Mouse (Mus musculus) small intestine, adult 2 months (tissue): ENCODE results near the gene Ppil6.

Experiments used
- CTCF ChIP-seq: fragments of 200-500 bp; IDR thresholded peaks from 2 replicates; pipeline ENCODE4 v1.5.1; 2012; ENCODE audit warnings: low read depth, mild to moderate bottlenecking, control low read depth, inconsistent platforms, low read length, moderate library complexity, mixed read lengths; ENCODE audit not compliant: insufficient replicate concordance, insufficient read length; ENCODE audit errors: extremely low read depth
- POLR2A ChIP-seq: fragments of 200-500 bp; IDR thresholded peaks from 2 replicates; pipeline ENCODE4 v1.6.1; 2012; ENCODE audit warnings: low read depth, mild to moderate bottlenecking, control low read depth, inconsistent platforms, low read length, moderate library complexity

GRCm38 (mm10) chr10:41519640-41520409 is 29.6 kb downstream of the Ppil6 start:
- TF ChIP-seq CTCF (no peak), POLR2A (no peak; the same call in 1 of the 2 replicates)
